Mouse (Mus musculus): ENCODE measurements at regions not wholly inside any gene's neighbourhood (a gene's known extent, or its start where the extent isn't known, plus 50 kb on each side); places are given as distances from the start of the nearest gene placed in this dataset.
A peak's percentile ranks its signal among the peaks of the same experiment; 100 is the strongest.

- DNase-seq: no peak
- H3K27me3 ChIP-seq (ENCODE audit: control insufficient read depth, insufficient read depth, low read length): no peaks in the 10 kb centered on the region
- H3K79me2 ChIP-seq (replicated peaks; ENCODE audit: control insufficient read depth, insufficient read depth, low read length): no peaks in the 10 kb centered on the region
- no peak overlapping the region for H3K9ac ChIP-seq (ENCODE audit: low read depth, low read length)
- no peak for TF ChIP-seq EP300 (IDR thresholded peaks at IDR 0.05; ENCODE audit: insufficient read depth, low read depth, low read length)
- no peak for TF ChIP-seq POLR2A (IDR thresholded peaks at IDR 0.05; ENCODE audit: insufficient read depth, low read depth, low read length)
- TF ChIP-seq CTCF (IDR thresholded peaks at IDR 0.05): no peak
- intact Hi-C loops (cut with DNase I): no loop called here
- H3K27ac ChIP-seq: no peak overlapping the region
- H3K4me3 ChIP-seq: no peak overlapping the region
- 64% methylated on average over 4 of the region's 4 CpGs for WGBS
- H3K4me1 ChIP-seq (ENCODE audit: control insufficient read depth, insufficient read depth, low read length): peaks cover 15% of the 10 kb centered on the region
- H3K36me3 ChIP-seq (ENCODE audit: control insufficient read depth, insufficient read depth, low read length): no peaks in the 10 kb centered on the region
These were observed 81.5 kb downstream of the Ackr3 start for GRCm38 (mm10) chr1:90285318-90285717.

GRCm38 (mm10) chr1:90287251-90287650 lies 83.5 kb downstream of the Ackr3 start:
- TF ChIP-seq EP300 (IDR thresholded peaks at IDR 0.05; ENCODE audit: insufficient read depth, low read depth, low read length) (no peak), POLR2A (IDR thresholded peaks at IDR 0.05; ENCODE audit: insufficient read depth, low read depth, low read length) (no peak), CTCF (IDR thresholded peaks at IDR 0.05) (no peak)
- no peak overlapping the region for H3K4me3 ChIP-seq
- H3K27ac ChIP-seq: no peak overlapping the region
- WGBS: 87% methylated on average over 3 of the region's 3 CpGs
- H3K9ac ChIP-seq (ENCODE audit: low read depth, low read length): no peak overlapping the region
- intact Hi-C loops (cut with DNase I): no loop called here
- H3K4me1 ChIP-seq (ENCODE audit: control insufficient read depth, insufficient read depth, low read length): peaks cover 15% of the 10 kb centered on the region
- no peaks in the 10 kb centered on the region for H3K79me2 ChIP-seq (replicated peaks; ENCODE audit: control insufficient read depth, insufficient read depth, low read length)
- no peaks in the 10 kb centered on the region for H3K36me3 ChIP-seq (ENCODE audit: control insufficient read depth, insufficient read depth, low read length)
- H3K27me3 ChIP-seq (ENCODE audit: control insufficient read depth, insufficient read depth, low read length): no peaks in the 10 kb centered on the region
- DNase-seq: no peak

- Histone ChIP-seq H3K79me2 (replicated peaks; ENCODE audit: control insufficient read depth, insufficient read depth, low read length) (no peaks in the 10 kb centered on the region), H3K9ac (ENCODE audit: low read depth, low read length) (no peak overlapping the region), H3K4me3 (no peak overlapping the region), H3K36me3 (ENCODE audit: control insufficient read depth, insufficient read depth, low read length) (no peaks in the 10 kb centered on the region), H3K27me3 (ENCODE audit: control insufficient read depth, insufficient read depth, low read length) (no peaks in the 10 kb centered on the region), H3K4me1 (ENCODE audit: control insufficient read depth, insufficient read depth, low read length) (peaks cover 15% of the 10 kb centered on the region), H3K27ac (peak overlapping the region; percentile 64)
- no peak for TF ChIP-seq CTCF (IDR thresholded peaks at IDR 0.05)
- TF ChIP-seq POLR2A (IDR thresholded peaks at IDR 0.05; ENCODE audit: insufficient read depth, low read depth, low read length): no peak
- TF ChIP-seq EP300 (IDR thresholded peaks at IDR 0.05; ENCODE audit: insufficient read depth, low read depth, low read length): no peak
- peak in 1 of 2 experiments; percentile 61 for DNase-seq
- WGBS: 36% methylated on average over 8 of the region's 8 CpGs
- intact Hi-C loops (cut with DNase I): no loop called here
These were observed 85.3 kb downstream of the Ackr3 start for GRCm38 (mm10) chr1:90288892-90289731.

GRCm38 (mm10) chr1:90289732-90290215 lies 86.0 kb downstream of the Ackr3 start:
- DNase-seq: peak; percentile 41 to 43
- H3K36me3 ChIP-seq (ENCODE audit: control insufficient read depth, insufficient read depth, low read length): no peaks in the 10 kb centered on the region
- peaks cover 15% of the 10 kb centered on the region for H3K4me1 ChIP-seq (ENCODE audit: control insufficient read depth, insufficient read depth, low read length)
- WGBS: 29% methylated on average over 6 of the region's 6 CpGs
- no peak for TF ChIP-seq CTCF (IDR thresholded peaks at IDR 0.05)
- peak; percentile 38; the same call in 1 of the 2 replicates for TF ChIP-seq EP300 (IDR thresholded peaks at IDR 0.05; ENCODE audit: insufficient read depth, low read depth, low read length)
- no peaks in the 10 kb centered on the region for H3K79me2 ChIP-seq (replicated peaks; ENCODE audit: control insufficient read depth, insufficient read depth, low read length)
- no peak overlapping the region for H3K9ac ChIP-seq (ENCODE audit: low read depth, low read length)
- H3K27ac ChIP-seq: peak overlapping the region; percentile 64
- intact Hi-C loops (cut with DNase I): loop anchor here (5.0 kb wide), 1 partner anchor 298 kb away; no protein-coding TSS in a partner anchor
- H3K27me3 ChIP-seq (ENCODE audit: control insufficient read depth, insufficient read depth, low read length): no peaks in the 10 kb centered on the region
- no peak overlapping the region for H3K4me3 ChIP-seq

GRCm38 (mm10) chr1:90290428-90291197 lies 86.8 kb downstream of the Ackr3 start:
- H3K36me3 ChIP-seq (ENCODE audit: control insufficient read depth, insufficient read depth, low read length): no peaks in the 10 kb centered on the region
- intact Hi-C loops (cut with DNase I): loop anchor here (5.0 kb wide), 1 partner anchor 297 kb away; no protein-coding TSS in a partner anchor
- no peak for TF ChIP-seq EP300 (IDR thresholded peaks at IDR 0.05; ENCODE audit: insufficient read depth, low read depth, low read length)
- TF ChIP-seq POLR2A (IDR thresholded peaks at IDR 0.05; ENCODE audit: insufficient read depth, low read depth, low read length): no peak
- no peak for TF ChIP-seq CTCF (IDR thresholded peaks at IDR 0.05)
- DNase-seq: no peak
- H3K9ac ChIP-seq (ENCODE audit: low read depth, low read length): no peak overlapping the region
- H3K4me3 ChIP-seq: no peak overlapping the region
- no peaks in the 10 kb centered on the region for H3K27me3 ChIP-seq (ENCODE audit: control insufficient read depth, insufficient read depth, low read length)
- H3K4me1 ChIP-seq (ENCODE audit: control insufficient read depth, insufficient read depth, low read length): peaks cover 15% of the 10 kb centered on the region
- WGBS: 65% methylated on average over 7 of the region's 7 CpGs
- H3K79me2 ChIP-seq (replicated peaks; ENCODE audit: control insufficient read depth, insufficient read depth, low read length): no peaks in the 10 kb centered on the region
- peak overlapping the region; percentile 62 for H3K27ac ChIP-seq

All from heart, adult 2 months (tissue).